Mouse (Mus musculus) limb, embryonic 14.5 days (tissue): ENCODE data around the gene Tekt2. TPM values are rescaled to one million over a fixed set of nuclear protein-coding genes. Genes with fewer than 3 reads are reported as not detected.
A peak's percentile ranks its signal among the peaks of the same experiment; 100 is the strongest.

Source experiments
- ATAC-seq: fragments of 200-750 bp; cut with Nextera tagmentation; 2 replicates; pipeline ENCODE4 v1.8.0; 2017; ENCODE audit warnings: low read depth, moderate number of reproducible peaks, moderate TSS enrichment; ENCODE audit not compliant: low FRiP score
- DNase-seq: peaks from one replicate; pipeline ENCODE4 v3.0.0-alpha.2; 2015; ENCODE audit warnings: low spot score
- H3K27ac ChIP-seq: fragments of 300-500 bp; sonication (generic); replicated peaks from 2 replicates; pipeline ENCODE4 v1.5.1; 2014; ENCODE audit warnings: low read depth, mild to moderate bottlenecking, low read length, moderate library complexity, mixed read lengths
- H3K27me3 ChIP-seq: fragments of 300-500 bp; sonication (generic); 2 replicates; pipeline ENCODE4 v1.6.1; 2014; ENCODE audit warnings: low read length, mixed read lengths; ENCODE audit not compliant: control insufficient read depth, insufficient read depth
- H3K36me3 ChIP-seq: fragments of 300-500 bp; sonication (generic); 2 replicates; pipeline ENCODE4 v1.6.1; 2014; ENCODE audit warnings: mild to moderate bottlenecking, low read length, moderate library complexity, mixed read lengths; ENCODE audit not compliant: control insufficient read depth, insufficient read depth
- H3K4me1 ChIP-seq: fragments of 300-500 bp; sonication (generic); 2 replicates; pipeline ENCODE4 v1.6.1; 2014; ENCODE audit warnings: antibody characterized with exemption, low read length, mixed read lengths; ENCODE audit not compliant: control insufficient read depth, insufficient read depth
- H3K4me2 ChIP-seq: fragments of 300-500 bp; sonication (generic); replicated peaks from 2 replicates; pipeline ENCODE4 v1.6.1; 2014; ENCODE audit warnings: low read depth, mild to moderate bottlenecking, low read length, moderate library complexity; ENCODE audit not compliant: severe bottlenecking
- H3K4me3 ChIP-seq: fragments of 300-500 bp; sonication (generic); replicated peaks from 2 replicates; pipeline ENCODE4 v1.5.1; 2014; ENCODE audit warnings: low read length
- H3K9ac ChIP-seq: fragments of 300-500 bp; sonication (generic); 2 replicates; pipeline ENCODE4 v1.6.1; 2014; ENCODE audit warnings: mild to moderate bottlenecking, low read depth, low read length, moderate library complexity; ENCODE audit not compliant: severe bottlenecking
- H3K9me3 ChIP-seq: fragments of 300-500 bp; sonication (generic); 2 replicates; pipeline ENCODE4 v1.6.1; 2016; ENCODE audit warnings: low read length; ENCODE audit not compliant: control insufficient read depth
- POLR2A ChIP-seq: fragments of 200-500 bp; IDR thresholded peaks from 2 replicates; pipeline ENCODE4 v1.8.0; 2012; ENCODE audit warnings: inconsistent platforms, mild to moderate bottlenecking, moderate library complexity, borderline replicate concordance; ENCODE audit not compliant: insufficient read depth, insufficient read length; ENCODE audit errors: extremely low read depth
- WGBS: fragments of 180-500 bp; shearing (Covaris S2); extraction: QIAGEN DNeasy Blood & Tissue Kit; methylation state at CpG from one replicate; pipeline ENCODE4 v1.1.7; 2014; 5-methylcytosine and 5-hydroxymethylcytosine counted together
- polyA plus RNA-seq, 2 experiments: library from polyadenylated mRNA; depleted of rRNA in 1 of 2; stranded (reverse) in 1 of 2; unstranded in 1 of 2; fragments of >200 nt; fragmentation: Nextera tagmentation in 1 of 2; extraction: Ambion mirVana in 1 of 2; gene quantifications; 2 replicates each; pipeline versions ENCODE4 v1.2.1 to v1.2.3; 2012 to 2014

The Tekt2 gene
- polyA plus RNA-seq, 2 experiments: 14.4 to 48.9 TPM

- WGBS: 49% methylated on average over 3 of the region's 3 CpGs
- H3K4me3 ChIP-seq: no peak overlapping the region
- no peak overlapping the region for H3K4me2 ChIP-seq
- H3K9me3 ChIP-seq: no peaks in the 10 kb centered on the region
- no peak overlapping the region for H3K27ac ChIP-seq
- ATAC-seq: no peak
- no peak for DNase-seq
- no peaks in the 10 kb centered on the region for H3K36me3 ChIP-seq
- H3K9ac ChIP-seq: no peak overlapping the region
- no peaks in the 10 kb centered on the region for H3K4me1 ChIP-seq
- no peaks in the 10 kb centered on the region for H3K27me3 ChIP-seq
- no peak for TF ChIP-seq POLR2A
These were observed 6.9 kb upstream of the Tekt2 start for GRCm38 (mm10) chr4:126332358-126332757.

- no peak for DNase-seq
- Histone ChIP-seq H3K4me1 (no peaks in the 10 kb centered on the region), H3K9ac (no peak overlapping the region), H3K27ac (no peak overlapping the region), H3K4me2 (no peak overlapping the region), H3K4me3 (no peak overlapping the region), H3K9me3 (no peaks in the 10 kb centered on the region), H3K36me3 (no peaks in the 10 kb centered on the region), H3K27me3 (no peaks in the 10 kb centered on the region)
- 87% methylated on average over 1 of the region's 1 CpGs for WGBS
- no peak for ATAC-seq
- TF ChIP-seq POLR2A: no peak
These were observed 6.3 kb upstream of the Tekt2 start for GRCm38 (mm10) chr4:126331751-126332150.

- no peak for TF ChIP-seq POLR2A
- ATAC-seq (no peak), DNase-seq (no peak)
- Histone ChIP-seq H3K27ac (no peak overlapping the region), H3K9me3 (no peaks in the 10 kb centered on the region), H3K9ac (no peak overlapping the region), H3K4me3 (no peak overlapping the region), H3K4me2 (no peak overlapping the region), H3K27me3 (no peaks in the 10 kb centered on the region), H3K36me3 (no peaks in the 10 kb centered on the region), H3K4me1 (peaks cover 8% of the 10 kb centered on the region)
- WGBS: 90% methylated on average over 4 of the region's 4 CpGs
These were observed 4.8 kb upstream of the Tekt2 start for GRCm38 (mm10) chr4:126330295-126330694.

- H3K36me3 ChIP-seq: no peaks in the 10 kb centered on the region
- H3K9me3 ChIP-seq: no peaks in the 10 kb centered on the region
- no peak overlapping the region for H3K9ac ChIP-seq
- ATAC-seq: no peak
- no peak overlapping the region for H3K4me3 ChIP-seq
- H3K4me2 ChIP-seq: no peak overlapping the region
- H3K27me3 ChIP-seq: no peaks in the 10 kb centered on the region
- peaks cover 22% of the 10 kb centered on the region for H3K4me1 ChIP-seq
- WGBS: 16% methylated on average over 6 of the region's 6 CpGs
- TF ChIP-seq POLR2A: no peak
- DNase-seq: peak; percentile 21
- H3K27ac ChIP-seq: no peak overlapping the region
These were observed 548 bp upstream of the Tekt2 start for GRCm38 (mm10) chr4:126326036-126326435.

- Histone ChIP-seq H3K36me3 (no peaks in the 10 kb centered on the region), H3K4me2 (peak overlapping the region; percentile 44), H3K4me1 (peaks cover 29% of the 10 kb centered on the region), H3K27me3 (no peaks in the 10 kb centered on the region), H3K9ac (no peak overlapping the region; the same call in 1 of the 2 replicates), H3K27ac (peak overlapping the region; percentile 63), H3K4me3 (peak overlapping the region; percentile 20), H3K9me3 (no peaks in the 10 kb centered on the region)
- 18% methylated on average over 13 of the region's 13 CpGs for WGBS
- DNase-seq (peak; percentile 62), ATAC-seq (peak; percentile 41)
- no peak for TF ChIP-seq POLR2A
These were observed 627 bp downstream of the Tekt2 start for GRCm38 (mm10) chr4:126324861-126325260.

- Histone ChIP-seq H3K4me2 (no peak overlapping the region), H3K4me3 (no peak overlapping the region), H3K27me3 (no peaks in the 10 kb centered on the region), H3K27ac (no peak overlapping the region), H3K9ac (no peak overlapping the region), H3K9me3 (no peaks in the 10 kb centered on the region), H3K36me3 (peaks cover 9% of the 10 kb centered on the region), H3K4me1 (peaks cover 29% of the 10 kb centered on the region)
- TF ChIP-seq POLR2A: no peak
- ATAC-seq (no peak), DNase-seq (no peak)
- 96% methylated on average over 13 of the region's 13 CpGs for WGBS
These were observed 2.8 kb downstream of the Tekt2 start for GRCm38 (mm10) chr4:126322646-126323045.
